Mouse (Mus musculus) embryonic facial prominence, embryonic 14.5 days (tissue): ENCODE results near the gene D6Ertd527e. TPM values are rescaled to one million over a fixed set of nuclear protein-coding genes. Genes with fewer than 3 reads are reported as not detected.

ENCODE experiments used
- ATAC-seq: fragments of 200-750 bp; cut with Nextera tagmentation; 2 replicates; pipeline ENCODE4 v1.8.0; 2017; ENCODE audit warnings: low read depth, moderate number of reproducible peaks, moderate TSS enrichment
- DNase-seq: peaks from one replicate; pipeline ENCODE4 v3.0.0-alpha.2; 2015; ENCODE audit warnings: low spot score
- H3K27ac ChIP-seq: fragments of 300-500 bp; sonication (generic); replicated peaks from 2 replicates; pipeline ENCODE4 v1.5.1; 2014; ENCODE audit warnings: low read depth, mild to moderate bottlenecking, low read length, moderate library complexity
- H3K27me3 ChIP-seq: fragments of 300-500 bp; sonication (generic); replicated peaks from 2 replicates; pipeline ENCODE4 v1.6.1; 2014; ENCODE audit warnings: low read length; ENCODE audit not compliant: control insufficient read depth, insufficient read depth
- H3K36me3 ChIP-seq: fragments of 300-500 bp; sonication (generic); 2 replicates; pipeline ENCODE4 v1.6.1; 2014; ENCODE audit warnings: low read length, mixed read lengths; ENCODE audit not compliant: control insufficient read depth, insufficient read depth
- H3K4me1 ChIP-seq: fragments of 300-500 bp; sonication (generic); 2 replicates; pipeline ENCODE4 v1.6.1; 2014; ENCODE audit warnings: antibody characterized with exemption, low read length; ENCODE audit not compliant: control insufficient read depth, insufficient read depth
- H3K4me2 ChIP-seq: fragments of 300-500 bp; sonication (generic); 2 replicates; pipeline ENCODE4 v1.6.1; 2014; ENCODE audit warnings: low read depth, mild to moderate bottlenecking, low read length, moderate library complexity, mixed read lengths
- H3K4me3 ChIP-seq: fragments of 300-500 bp; sonication (generic); 2 replicates; pipeline ENCODE4 v1.5.1; 2014; ENCODE audit warnings: low read depth, mild to moderate bottlenecking, low read length
- H3K9ac ChIP-seq: fragments of 300-500 bp; sonication (generic); 2 replicates; pipeline ENCODE4 v1.6.1; 2014; ENCODE audit warnings: low read depth, mild to moderate bottlenecking, low read length, moderate library complexity, mixed read lengths
- H3K9me3 ChIP-seq: fragments of 300-500 bp; sonication (generic); 2 replicates; pipeline ENCODE4 v1.6.1; 2016; ENCODE audit warnings: low read length; ENCODE audit not compliant: control insufficient read depth
- WGBS: fragments of 180-500 bp; shearing (Covaris S2); extraction: QIAGEN DNeasy Blood & Tissue Kit; methylation state at CpG from one replicate; pipeline ENCODE4 v1.1.7; 2014; 5-methylcytosine and 5-hydroxymethylcytosine counted together
- polyA plus RNA-seq: library from polyadenylated mRNA; unstranded; fragments of >200 nt; fragmentation: Nextera tagmentation; extraction: Ambion mirVana; gene quantifications from 2 replicates; pipeline ENCODE4 v1.2.1, GENCODE M21; 2014

The D6Ertd527e gene
- 0.25 and 0.59 TPM in 2 replicates for polyA plus RNA-seq

DNA sequence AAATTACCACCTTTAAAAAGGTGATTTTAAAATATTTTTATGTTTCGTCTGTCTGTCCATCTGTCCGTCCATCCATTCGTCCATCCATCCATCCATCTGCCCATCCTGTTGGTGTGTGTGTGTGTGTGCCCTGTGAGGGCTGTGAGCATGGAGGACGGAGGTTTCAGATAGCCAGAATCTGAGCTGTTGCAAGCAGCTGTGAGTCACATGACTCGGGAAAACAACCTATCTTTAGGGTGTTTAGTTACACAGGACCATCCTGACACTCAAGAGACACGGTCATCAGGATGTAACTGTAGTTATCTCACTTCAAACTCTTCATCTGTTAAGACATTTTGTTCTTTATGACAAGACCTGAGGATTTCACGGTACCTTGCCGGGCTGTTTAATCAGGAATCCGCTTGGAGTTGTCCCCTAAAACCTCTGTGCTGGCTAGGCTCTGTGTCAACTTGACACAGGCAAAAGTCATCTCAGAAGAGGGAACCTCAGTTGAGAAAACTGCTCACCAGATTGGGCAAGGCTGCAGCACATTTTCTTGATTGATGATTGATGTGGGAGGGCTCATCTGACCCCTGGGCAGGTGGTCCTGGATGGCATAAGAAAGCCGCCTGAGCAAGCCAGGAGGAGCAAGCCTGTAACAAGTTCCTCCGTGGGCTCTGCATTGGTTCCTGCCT is at the start of gene D6Ertd527e:
Gene D6Ertd527e, plus strand, starts transcription at position 624 of the 674 bp plus-strand sequence.
- no peak within 1 kb of the TSS for H3K4me2 ChIP-seq
- no peak within 1 kb of the TSS for H3K9ac ChIP-seq
- WGBS, result 75% methylated on average over 11 of the region's 11 CpGs
- H3K4me3 ChIP-seq, result no peak within 1 kb of the TSS
- peaks cover 25% of the 10 kb centered on the region for H3K4me1 ChIP-seq
- no peaks in the 10 kb centered on the region for H3K36me3 ChIP-seq
- DNase-seq (no peak), ATAC-seq (no peak)
- no peaks in the 10 kb centered on the region for H3K27me3 ChIP-seq
- no peaks in the 10 kb centered on the region for H3K9me3 ChIP-seq
- no peak within 1 kb of the TSS for H3K27ac ChIP-seq

DNA sequence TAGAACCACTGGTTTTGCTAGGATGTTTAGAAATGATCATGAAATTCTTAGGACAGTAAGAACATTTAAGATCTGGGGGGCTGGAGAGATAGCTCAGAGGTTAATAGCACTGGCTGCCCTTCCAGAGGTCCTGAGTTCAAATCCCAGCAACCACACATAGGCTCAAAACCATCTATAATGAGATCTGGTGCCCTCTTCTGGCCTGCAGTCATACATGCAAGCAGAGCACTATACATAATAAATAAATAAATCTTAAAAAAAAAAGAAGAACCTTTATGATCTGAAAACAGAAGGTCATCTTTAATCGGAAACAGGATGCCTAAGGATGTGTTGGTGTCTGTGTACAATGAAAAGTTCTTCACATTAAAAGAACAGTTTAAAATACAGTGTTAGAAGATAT is 44.8 kb upstream of the D6Ertd527e start:
- Histone ChIP-seq H3K9ac (no peak overlapping the region), H3K36me3 (peaks cover 98% of the 10 kb centered on the region), H3K4me1 (no peaks in the 10 kb centered on the region), H3K9me3 (no peaks in the 10 kb centered on the region), H3K4me2 (no peak overlapping the region), H3K27me3 (no peaks in the 10 kb centered on the region), H3K27ac (no peak overlapping the region), H3K4me3 (no peak overlapping the region)
- ATAC-seq, result no peak
- DNase-seq, result no peak
- WGBS, result 87% methylated on average over 1 of the region's 1 CpGs

DNA sequence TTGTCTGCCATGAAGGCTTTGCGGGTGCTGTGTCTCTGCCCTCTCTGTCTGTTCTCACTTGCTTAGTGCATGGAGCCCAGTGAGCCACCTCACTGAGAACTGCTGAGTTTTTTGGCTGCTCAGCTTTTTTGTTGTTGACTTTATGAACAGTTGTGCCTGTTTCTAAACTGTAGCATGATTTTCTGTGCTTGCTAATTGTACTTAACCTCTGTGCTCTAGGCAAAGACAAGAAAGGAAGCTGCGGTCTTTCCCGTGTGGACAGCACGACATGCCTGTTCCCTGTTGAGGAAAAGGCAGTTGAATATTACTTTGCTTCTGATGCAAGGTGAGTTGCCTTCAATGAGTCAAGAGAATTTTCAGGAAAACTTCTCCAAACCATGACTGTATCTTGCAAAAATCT is 41.0 kb upstream of the D6Ertd527e start:
- H3K9me3 ChIP-seq, result no peaks in the 10 kb centered on the region
- DNase-seq (no peak), ATAC-seq (no peak)
- H3K4me1 ChIP-seq, result no peaks in the 10 kb centered on the region
- 90% methylated on average over 4 of the region's 4 CpGs for WGBS
- H3K9ac ChIP-seq, result no peak overlapping the region
- H3K4me3 ChIP-seq, result no peak overlapping the region
- no peak overlapping the region for H3K4me2 ChIP-seq
- no peak overlapping the region for H3K27ac ChIP-seq
- H3K36me3 ChIP-seq, result peaks cover 96% of the 10 kb centered on the region
- H3K27me3 ChIP-seq, result no peaks in the 10 kb centered on the region

- Histone ChIP-seq H3K27ac (no peak overlapping the region), H3K36me3 (peaks cover 96% of the 10 kb centered on the region), H3K4me3 (no peak overlapping the region), H3K9me3 (no peaks in the 10 kb centered on the region), H3K27me3 (no peaks in the 10 kb centered on the region), H3K9ac (no peak overlapping the region), H3K4me2 (no peak overlapping the region), H3K4me1 (no peaks in the 10 kb centered on the region; the same call in 1 of the 2 replicates)
- 84% methylated on average over 2 of the region's 2 CpGs for WGBS
- DNase-seq, result no peak
- no peak for ATAC-seq
These were observed 36.3 kb upstream of the D6Ertd527e start for GRCm38 (mm10) chr6:87068209-87068608.

- H3K4me2 ChIP-seq, result no peak overlapping the region
- no peaks in the 10 kb centered on the region; the same call in 1 of the 2 replicates for H3K4me1 ChIP-seq
- no peaks in the 10 kb centered on the region for H3K27me3 ChIP-seq
- no peak overlapping the region for H3K27ac ChIP-seq
- peaks cover 96% of the 10 kb centered on the region for H3K36me3 ChIP-seq
- no peak for ATAC-seq
- peak; percentile 16 for DNase-seq
- 73% methylated on average over 7 of the region's 7 CpGs for WGBS
- H3K9ac ChIP-seq, result no peak overlapping the region
- no peak overlapping the region for H3K4me3 ChIP-seq
- H3K9me3 ChIP-seq, result no peaks in the 10 kb centered on the region
These were observed 35.2 kb upstream of the D6Ertd527e start for GRCm38 (mm10) chr6:87069195-87069900.

DNA sequence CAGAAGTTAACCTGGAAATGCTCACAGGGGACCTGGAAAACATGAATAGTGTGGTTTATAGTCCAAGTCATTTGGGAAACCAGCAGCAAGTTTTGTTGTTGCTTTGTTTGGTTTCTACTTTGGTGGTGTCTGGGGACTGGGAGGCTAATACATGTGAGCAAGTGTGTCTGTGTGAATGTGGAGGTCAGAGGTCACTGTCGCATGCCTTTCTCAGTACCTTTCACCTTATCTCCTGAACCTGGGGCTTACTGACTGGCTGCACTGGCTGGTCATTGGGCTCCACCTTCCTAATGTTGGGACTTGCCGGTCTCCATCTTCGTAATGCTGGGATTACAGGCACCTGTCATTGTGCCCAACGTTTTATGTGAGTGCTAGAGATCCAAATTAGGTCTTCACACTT is 33.9 kb upstream of the D6Ertd527e start:
- Histone ChIP-seq H3K27me3 (no peaks in the 10 kb centered on the region), H3K4me3 (no peak overlapping the region), H3K4me2 (no peak overlapping the region), H3K27ac (no peak overlapping the region), H3K36me3 (peaks cover 92% of the 10 kb centered on the region), H3K9me3 (no peaks in the 10 kb centered on the region), H3K4me1 (no peaks in the 10 kb centered on the region; the same call in 1 of the 2 replicates), H3K9ac (no peak overlapping the region)
- 90% methylated on average over 4 of the region's 4 CpGs for WGBS
- ATAC-seq, result no peak
- DNase-seq, result no peak

GRCm38 (mm10) chr6:87072759-87073158 is 31.8 kb upstream of the D6Ertd527e start:
- no peaks in the 10 kb centered on the region for H3K27me3 ChIP-seq
- H3K9me3 ChIP-seq, result no peaks in the 10 kb centered on the region
- H3K4me3 ChIP-seq, result no peak overlapping the region
- H3K27ac ChIP-seq, result no peak overlapping the region
- H3K4me2 ChIP-seq, result no peak overlapping the region
- no peak overlapping the region for H3K9ac ChIP-seq
- H3K4me1 ChIP-seq, result no peaks in the 10 kb centered on the region; the same call in 1 of the 2 replicates
- DNase-seq (no peak), ATAC-seq (no peak)
- peaks cover 92% of the 10 kb centered on the region for H3K36me3 ChIP-seq
- WGBS, result 82% methylated on average over 4 of the region's 4 CpGs

GRCm38 (mm10) chr6:87075092-87075685 is 29.4 kb upstream of the D6Ertd527e start:
- H3K4me3 ChIP-seq, result no peak overlapping the region
- H3K4me2 ChIP-seq, result no peak overlapping the region
- no peaks in the 10 kb centered on the region for H3K9me3 ChIP-seq
- no peaks in the 10 kb centered on the region for H3K27me3 ChIP-seq
- DNase-seq (peak; percentile 80), ATAC-seq (peak; percentile 91)
- H3K4me1 ChIP-seq, result no peaks in the 10 kb centered on the region
- H3K27ac ChIP-seq, result no peak overlapping the region
- H3K36me3 ChIP-seq, result peaks cover 84% of the 10 kb centered on the region
- WGBS, result 74% methylated on average over 3 of the region's 3 CpGs
- no peak overlapping the region for H3K9ac ChIP-seq
